Mouse (Mus musculus): ENCODE data around the gene Rtn4r. TPM values are rescaled to one million over a fixed set of nuclear protein-coding genes. Genes with fewer than 3 reads are reported as not detected.
"Not testable (repeated sequence)": the region's sequence is repeated elsewhere in the genome, so short reads cannot be mapped to it uniquely, and the experiment has no call there.

Rtn4r gene
- total RNA-seq, 2 experiments from 2014 or later, result 9.1 to 9.9 TPM

GRCm38 (mm10) chr16:18182766-18183165, 55.3 kb downstream of the Rtn4r start:
- intact Hi-C loops (cut with DNase I), result no loop called here

DNA sequence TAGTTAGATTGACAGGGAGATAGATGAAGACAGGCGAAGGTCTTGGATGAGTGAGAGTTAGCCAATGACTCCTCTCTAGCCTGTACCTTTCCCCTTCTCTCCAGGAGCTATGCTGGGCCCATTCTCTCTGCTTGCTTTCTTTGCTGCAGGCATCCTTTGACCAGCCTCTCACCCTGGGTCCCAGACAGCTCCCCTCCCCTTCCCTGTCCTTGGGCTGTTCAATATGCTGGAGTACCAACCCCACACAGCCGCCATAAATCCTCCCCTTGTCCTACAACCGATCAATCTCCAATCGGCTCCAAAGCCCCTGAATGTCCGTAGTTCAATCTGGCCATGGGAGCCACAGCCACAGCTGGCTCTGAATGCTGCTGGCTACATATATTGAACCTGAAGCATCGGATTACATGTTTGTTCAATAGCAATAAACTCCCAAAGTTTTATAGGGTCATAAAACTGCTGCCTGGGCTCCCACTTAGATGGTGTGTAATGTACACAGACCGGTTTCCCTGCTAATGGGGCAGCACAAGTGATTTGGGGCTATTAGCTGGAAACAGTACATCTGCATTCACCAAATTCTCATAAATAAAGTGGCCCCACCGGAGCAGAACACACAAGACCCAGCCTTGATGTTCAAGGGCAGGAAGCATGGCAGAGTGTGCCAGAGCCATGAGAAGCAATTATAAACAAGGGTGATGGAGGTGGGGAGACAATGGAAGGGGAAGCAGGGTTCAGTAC, 58.4 kb downstream of the Rtn4r start:
- no peak for DNase-seq (ENCODE audit: low spot score)
- intact Hi-C loops (cut with DNase I), result no loop called here

More at GRCm38 (mm10) chr16:18182766-18183165, 55.3 kb downstream of the Rtn4r start:
- DNase-seq (ENCODE audit: low spot score), result no peak

- intact Hi-C loops (cut with DNase I), result no loop called here
- no peak for DNase-seq (ENCODE audit: low spot score)
Observed at GRCm38 (mm10) chr16:18186798-18187197, 59.4 kb downstream of the Rtn4r start.

DNA sequence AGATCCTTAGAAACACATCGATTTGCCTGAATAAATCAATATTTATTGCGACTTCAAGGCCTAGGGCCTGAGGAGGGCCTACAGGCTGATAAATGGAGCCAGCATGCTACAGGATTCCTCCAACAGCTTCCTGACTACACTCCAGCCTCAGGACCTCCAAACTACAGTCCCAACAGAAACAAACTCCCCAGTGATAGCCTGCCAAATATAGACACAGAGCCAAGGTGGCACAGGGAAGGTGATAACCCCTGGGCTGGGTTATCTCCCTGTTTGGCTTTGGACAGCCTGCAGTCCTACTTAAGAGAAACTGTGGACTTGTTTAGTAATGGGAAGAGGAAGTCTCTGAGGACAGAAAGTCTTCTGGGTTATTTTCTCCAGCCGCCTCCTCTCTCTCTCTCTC, 59.8 kb downstream of the Rtn4r start:
- intact Hi-C loops (cut with DNase I), result no loop called here
- no peak for DNase-seq (ENCODE audit: low spot score)

- intact Hi-C loops (cut with DNase I), result no loop called here
- no peak for DNase-seq (ENCODE audit: low spot score)
Observed at GRCm38 (mm10) chr16:18191006-18191405, 63.6 kb downstream of the Rtn4r start.

- no peak for DNase-seq (ENCODE audit: low spot score)
- intact Hi-C loops (cut with DNase I), result no loop called here
Observed at GRCm38 (mm10) chr16:18194208-18194985, 67.0 kb downstream of the Rtn4r start.

- intact Hi-C loops (cut with DNase I), result no loop called here
- no peak for DNase-seq (ENCODE audit: low spot score)
Observed at GRCm38 (mm10) chr16:18195068-18195467, 67.6 kb downstream of the Rtn4r start.

DNA sequence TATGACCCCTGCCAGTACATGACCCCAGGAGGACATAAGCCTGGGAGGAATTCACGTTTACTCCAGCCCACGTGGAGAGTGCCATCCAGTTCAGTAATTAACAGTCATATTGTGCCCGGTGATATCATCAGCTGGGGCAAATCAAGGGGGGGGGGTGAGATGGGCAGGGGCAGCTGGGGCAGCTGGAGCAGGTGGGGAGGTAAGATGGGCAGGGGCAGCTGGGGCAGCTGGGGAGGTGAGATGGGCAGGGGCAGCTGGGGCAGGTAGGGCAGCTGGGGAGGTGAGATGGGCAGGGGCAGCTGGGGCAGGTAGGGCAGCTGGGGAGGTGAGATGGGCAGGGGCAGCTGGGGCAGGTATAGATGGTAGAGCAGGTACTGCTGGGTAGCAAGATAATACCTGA, 68.1 kb downstream of the Rtn4r start:
- intact Hi-C loops (cut with DNase I); DNase-seq (ENCODE audit: low spot score): not testable (repeated sequence)

DNA sequence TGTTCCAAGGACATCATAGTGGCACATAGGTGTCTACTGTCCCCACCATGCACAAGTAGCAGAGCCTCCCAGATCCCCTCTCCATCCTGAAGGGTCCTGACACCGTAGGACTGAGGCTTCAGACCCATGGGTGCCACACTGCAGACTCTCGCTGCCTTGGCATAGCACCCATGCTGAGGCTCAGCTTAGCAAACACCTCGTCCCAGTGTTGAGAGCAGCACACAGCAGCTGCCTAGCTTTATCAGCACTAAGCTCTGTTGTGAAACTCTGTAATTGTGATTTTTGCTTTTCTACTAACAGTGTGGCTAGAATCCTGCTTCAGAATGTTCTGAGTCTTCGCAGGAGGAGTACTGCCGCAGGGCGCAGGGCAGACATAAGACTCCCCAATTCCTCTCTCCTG, 70.4 kb downstream of the Rtn4r start:
- intact Hi-C loops (cut with DNase I), result no loop called here
- no peak for DNase-seq (ENCODE audit: low spot score)

DNA sequence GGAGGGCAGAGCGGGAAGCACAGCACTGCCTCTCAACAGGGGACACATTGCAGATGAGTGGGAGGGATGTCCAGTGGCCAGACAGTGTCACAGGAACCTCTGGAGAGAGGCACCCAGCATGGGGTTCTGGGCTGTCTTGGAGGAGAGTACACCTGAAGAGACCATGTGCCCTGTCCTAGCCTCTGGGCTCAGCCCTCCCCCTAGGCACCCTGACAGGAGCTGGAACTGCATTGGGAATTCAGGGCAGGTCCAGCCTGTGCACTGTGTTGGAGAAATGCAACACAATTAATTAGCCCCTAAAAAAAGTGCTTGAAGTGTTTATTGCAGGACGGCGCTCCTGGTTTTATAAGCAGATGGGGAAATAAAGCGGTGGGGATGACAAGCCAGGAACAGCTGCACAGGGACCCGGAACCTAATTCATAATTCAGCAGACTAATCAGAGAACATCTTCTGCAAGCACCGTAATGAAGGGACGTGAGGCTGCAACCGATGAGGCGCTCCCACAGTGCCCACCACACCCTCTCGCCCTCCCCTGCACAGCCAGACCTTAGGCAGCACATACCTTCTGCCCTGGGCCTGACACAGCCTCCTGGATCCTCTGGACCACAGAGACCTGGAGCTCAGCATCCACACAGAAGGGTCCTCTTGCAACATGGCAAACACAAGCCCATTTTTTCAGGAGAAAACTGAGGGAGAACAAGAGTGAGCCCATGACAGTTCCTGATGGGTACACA, 71.1 kb downstream of the Rtn4r start:
- DNase-seq (ENCODE audit: low spot score), result no peak

GRCm38 (mm10) chr16:18200062-18200461, 72.6 kb downstream of the Rtn4r start:
- DNase-seq (ENCODE audit: low spot score), result no peak
- intact Hi-C loops (cut with DNase I), result no loop called here

More for the DNA sequence above, 71.1 kb downstream of the Rtn4r start:
- intact Hi-C loops (cut with DNase I), result no loop called here

GRCm38 (mm10) chr16:18201620-18202019, 74.2 kb downstream of the Rtn4r start:
- DNase-seq (ENCODE audit: low spot score), result no peak
- intact Hi-C loops (cut with DNase I), result no loop called here

Small RNA genes lying within 50 kb of the gene (microRNA-seq; reads per million reads assigned to microRNA genes)
- gene Mir6366, result not detected

Other genes with a start within 250 kb of the Rtn4r start
- under 1 TPM; 0.17 to 0.68 TPM for gene Gm20518, start 236.0 kb upstream of the Rtn4r start, total RNA-seq (2021)
- gene Tssk1, start 233.4 kb upstream of the Rtn4r start, total RNA-seq (2021), result under 1 TPM; 0.05 to 0.11 TPM
- gene Dgcr2, start 229.1 kb upstream of the Rtn4r start, total RNA-seq (2021), result 10 to 100 TPM; 46.5 to 49.5 TPM
- not detected for gene Tssk2, start 229.0 kb upstream of the Rtn4r start, total RNA-seq (2021)
- gene Ess2, start 216.3 kb upstream of the Rtn4r start, total RNA-seq (2021), result 1 to 10 TPM; 8.7 to 9.3 TPM
- not detected for gene Gsc2, start 212.6 kb upstream of the Rtn4r start, total RNA-seq (2021)
- 10 to 100 TPM in 1 of 2 experiments, 1 to 10 TPM in 1; 7.1 to 14.8 TPM for gene Slc25a1, start 199.4 kb upstream of the Rtn4r start, total RNA-seq (2021)
- gene Vpreb2, start 147.2 kb upstream of the Rtn4r start, total RNA-seq (2021), result not detected
- gene Dgcr6, start 74.8 kb upstream of the Rtn4r start, total RNA-seq (2021), result 10 to 100 TPM; 39.6 to 44.8 TPM
- 10 to 100 TPM; 21.9 to 25.9 TPM for gene Prodh, start 37.4 kb upstream of the Rtn4r start, total RNA-seq (2021)
- not detected for gene Ccdc188, start 90.2 kb downstream of the Rtn4r start, total RNA-seq (2021)
- 10 to 100 TPM; 22.4 to 24.1 TPM for gene Zdhhc8, start 107.5 kb downstream of the Rtn4r start, total RNA-seq (2021)
- 10 to 100 TPM; 21.5 to 22.5 TPM for gene Trmt2a, start 121.0 kb downstream of the Rtn4r start, total RNA-seq (2021)
- gene Ranbp1, start 121.1 kb downstream of the Rtn4r start, total RNA-seq (2021), result 10 to 100 TPM; 42.7 to 43.0 TPM
- not detected for gene Gm49776, start 130.7 kb downstream of the Rtn4r start, total RNA-seq (2021)
- 10 to 100 TPM; 13.8 to 15.4 TPM for gene Dgcr8, start 161.6 kb downstream of the Rtn4r start, total RNA-seq (2021)
- 100 to 1,000 TPM; 147 TPM for gene Tango2, start 220.5 kb downstream of the Rtn4r start, total RNA-seq (2021)
- gene Arvcf, start 220.5 kb downstream of the Rtn4r start, total RNA-seq (2021), result 10 to 100 TPM; 18.6 to 21.7 TPM

Measured in heart, postnatal 25 days (tissue).